ENCODE assay signal across 8 mouse cellular contexts in genomic region chr16:20535296-20536080, GRCm38 (mm10). TPM values are rescaled to one million over a fixed set of nuclear protein-coding genes. Genes with fewer than 3 reads are reported as not detected.
DNase-seq lines count a peak whose midpoint lies in the region; ATAC-seq and TF ChIP-seq lines count a peak whose summit lies in the region.

TSS of gene Ap2m1 (plus strand) at chr16:20535478.

- WGBS in forebrain, embryonic 13.5 days: under 1% methylated on average over 51 of the region's 52 CpGs
- WGBS in large intestine, adult 2 months: under 1% methylated on average over 52 of the region's 52 CpGs
- under 1% methylated on average over 52 of the region's 52 CpGs for whole genome bisulfite sequencing in liver, postnatal 0 days (ENCODE audit: insufficient replicate concordance)
- WGBS in neural tube, embryonic 14.5 days: under 1% methylated on average over 50 of the region's 52 CpGs

- peak within 1 kb of the TSS; percentile 77 for H3K4me3 ChIP-seq in ES-Bruce4 (ENCODE audit: low read depth, low read length)
- peak within 1 kb of the TSS; percentile 91 for H3K4me3 ChIP-seq in forebrain, embryonic 13.5 days
- peak within 1 kb of the TSS; percentile 84 for H3K4me3 ChIP-seq in liver, postnatal 0 days (ENCODE audit: low read depth, low read length)
- H3K4me3 ChIP-seq in neural tube, embryonic 14.5 days (ENCODE audit: low read depth, low read length): peak within 1 kb of the TSS; percentile 75

- no peaks in the 10 kb centered on the region for H3K27me3 ChIP-seq in ES-Bruce4 (ENCODE audit: control insufficient read depth, insufficient read depth, low read length, poor library complexity, severe bottlenecking)
- no peaks in the 10 kb centered on the region for H3K27me3 ChIP-seq in forebrain, embryonic 13.5 days
- no peaks in the 10 kb centered on the region for H3K27me3 ChIP-seq in liver, postnatal 0 days (ENCODE audit: insufficient read depth, low read length)
- H3K27me3 ChIP-seq in neural tube, embryonic 14.5 days (ENCODE audit: control insufficient read depth, insufficient read depth, low read length): no peaks in the 10 kb centered on the region

- H3K9ac ChIP-seq in ES-Bruce4 (ENCODE audit: low read depth, poor library complexity, severe bottlenecking): peak within 1 kb of the TSS; percentile 71
- peak within 1 kb of the TSS; percentile 97 for H3K9ac ChIP-seq in forebrain, embryonic 13.5 days
- H3K9ac ChIP-seq in liver, postnatal 0 days (replicated peaks): peak within 1 kb of the TSS; percentile 79
- peak within 1 kb of the TSS; percentile 94 for H3K9ac ChIP-seq in neural tube, embryonic 14.5 days (replicated peaks; ENCODE audit: low read depth, low read length)

- peak; percentile 96 to 98 for DNase-seq in heart, postnatal 10 days
- peak; percentile 97 for DNase-seq in large intestine, adult 2 months (ENCODE audit: low read depth, low spot score)
- DNase-seq in liver, postnatal 0 days: peak; percentile 98
- DNase-seq in testis, postnatal 10 days (ENCODE audit: low spot score): peak; percentile 93

- no peaks in the 10 kb centered on the region for H3K9me3 ChIP-seq in ES-Bruce4 (replicated peaks; ENCODE audit: control insufficient read depth, insufficient read depth, low read length, poor library complexity, severe bottlenecking)
- no peaks in the 10 kb centered on the region for H3K9me3 ChIP-seq in forebrain, embryonic 13.5 days (replicated peaks)
- no peaks in the 10 kb centered on the region for H3K9me3 ChIP-seq in liver, postnatal 0 days (ENCODE audit: low read length)
- H3K9me3 ChIP-seq in neural tube, embryonic 14.5 days (ENCODE audit: control insufficient read depth, low read length): no peaks in the 10 kb centered on the region

- peak; percentile 98 for ATAC-seq in cerebellum, adult (ENCODE audit: insufficient number of reproducible peaks, low FRiP score, low TSS enrichment)
- ATAC-seq in forebrain, embryonic 13.5 days: peak; percentile 99
- ATAC-seq in liver, postnatal 0 days: peak; percentile 97
- ATAC-seq in neural tube, embryonic 14.5 days (ENCODE audit: low read depth): peak; percentile 98

- intact Hi-C loops in heart, postnatal 10 days (cut with DNase I): loop anchor here (1.0 to 5.0 kb wide), 2 partner anchors 19 to 77 kb away; partner anchors contain the start of genes Alg3, Dvl3, Eef1akmt4 and Gm49333

- no peak within 1 kb of the TSS for H3K27ac ChIP-seq in ES-Bruce4 (ENCODE audit: insufficient read depth, low read length)
- peak within 1 kb of the TSS; percentile 75; the same call in 1 of the 2 replicates for H3K27ac ChIP-seq in forebrain, embryonic 13.5 days
- H3K27ac ChIP-seq in liver, postnatal 0 days (ENCODE audit: low read depth): peak within 1 kb of the TSS; percentile 95
- H3K27ac ChIP-seq in neural tube, embryonic 14.5 days (ENCODE audit: low read depth, low read length): peak within 1 kb of the TSS; percentile 85

- H3K4me2 ChIP-seq in forebrain, embryonic 13.5 days: peak within 1 kb of the TSS; percentile 93
- peak within 1 kb of the TSS; percentile 85 for H3K4me2 ChIP-seq in liver, postnatal 0 days (ENCODE audit: low read depth, low read length)
- H3K4me2 ChIP-seq in neural tube, embryonic 14.5 days (ENCODE audit: low read depth, low read length): peak within 1 kb of the TSS; percentile 69

- H3K4me1 ChIP-seq in ES-Bruce4 (ENCODE audit: control insufficient read depth, insufficient read depth, low read length): no peaks in the 10 kb centered on the region
- H3K4me1 ChIP-seq in forebrain, embryonic 13.5 days: peaks cover 28% of the 10 kb centered on the region
- peaks cover 18% of the 10 kb centered on the region for H3K4me1 ChIP-seq in liver, postnatal 0 days (ENCODE audit: insufficient read depth)
- peaks cover 26% of the 10 kb centered on the region for H3K4me1 ChIP-seq in neural tube, embryonic 14.5 days (ENCODE audit: control insufficient read depth, insufficient read depth, low read length)

- no peak for TF ChIP-seq EP300 in ES-Bruce4 (IDR thresholded peaks at IDR 0.05; ENCODE audit: insufficient read depth, low read depth, low read length)
- no peak for TF ChIP-seq EP300 in liver, postnatal 0 days (IDR thresholded peaks at IDR 0.05; ENCODE audit: low read depth)

- no peak for TF ChIP-seq CTCF in ES-Bruce4 (IDR thresholded peaks at IDR 0.05; ENCODE audit: low read depth, low read length)
- no peak for TF ChIP-seq CTCF in liver, postnatal 0 days (IDR thresholded peaks at IDR 0.05; ENCODE audit: low read depth)

- TF ChIP-seq POLR2A in ES-Bruce4 (IDR thresholded peaks at IDR 0.05; ENCODE audit: insufficient read depth, low read length): no peak

- peaks cover 11% of the 10 kb centered on the region for H3K36me3 ChIP-seq in ES-Bruce4 (ENCODE audit: control insufficient read depth, insufficient read depth, low read length, poor library complexity, severe bottlenecking)
- peaks cover 60% of the 10 kb centered on the region for H3K36me3 ChIP-seq in forebrain, embryonic 13.5 days (ENCODE audit: poor library complexity, severe bottlenecking)
- H3K36me3 ChIP-seq in liver, postnatal 0 days (replicated peaks; ENCODE audit: insufficient read depth, low read length): peaks cover 48% of the 10 kb centered on the region
- H3K36me3 ChIP-seq in neural tube, embryonic 14.5 days (ENCODE audit: control insufficient read depth, insufficient read depth, low read length): peaks cover 50% of the 10 kb centered on the region

RNA-seq across cellular contexts. Expression of gene Ap2m1, which starts in this region (rescaled TPM):
- 282 and 298 TPM in 2 replicates for polyA plus RNA-seq in ES-Bruce4 (2011; ENCODE audit: insufficient read depth, insufficient read length, low read depth, missing spikeins)
- 970 and 989 TPM in 2 replicates for polyA plus RNA-seq in forebrain, embryonic 13.5 days (2015; fragmentation: Nextera tagmentation; extraction: Ambion mirVana)
- total RNA-seq in heart, postnatal 10 days (2021): 100 to 1,000 TPM; 253 to 284 TPM
- polyA plus RNA-seq in large intestine, adult 2 months (2012; rRNA removed): 553 and 587 TPM in 2 replicates
- 288 and 308 TPM in 2 replicates for polyA plus RNA-seq in liver, postnatal 0 days (2015; fragmentation: Nextera tagmentation; extraction: Ambion mirVana)
- 1,186 and 1,271 TPM in 2 replicates for polyA plus RNA-seq in neural tube, embryonic 14.5 days (2014; fragmentation: Nextera tagmentation; extraction: Ambion mirVana)
